Mouse (Mus musculus): Measurements from ENCODE around the gene Pard3.

GRCm38 (mm10) chr8:127263457-127263856 lies 199.8 kb downstream of the Pard3 start:
- no peak for TF ChIP-seq CTCF (IDR thresholded peaks at IDR 0.05; ENCODE audit: low read depth)
- no peak for TF ChIP-seq EP300 (optimal IDR thresholded peaks at IDR 0.05)

Measured in stomach, postnatal 0 days (tissue).